Mouse (Mus musculus) MEL (cell line): Measurements from ENCODE around the gene Cpm.

Experiments
- CHD1 ChIP-seq: IDR thresholded peaks from 2 replicates; pipeline ENCODE4 v1.6.1; 2012; ENCODE audit warnings: low read depth, mild to moderate bottlenecking, inconsistent platforms, low read length, improper control_type of control experiment
- CTCF ChIP-seq, 3 experiments: IDR thresholded peaks in 2 of 3; conservative IDR thresholded peaks in 1 of 3; 2 replicates each; pipeline ENCODE4 v1.5.1; 2011 to 2012; ENCODE audit warnings: low read length in 3 of 3, low read depth in 2 of 3, mild to moderate bottlenecking in 2 of 3, improper control_type of control experiment in 1 of 3, inconsistent platforms in 1 of 3, mixed read lengths in 1 of 3, moderate library complexity in 1 of 3; ENCODE audit not compliant: control insufficient read depth in 1 of 3, insufficient read depth in 1 of 3, poor library complexity in 1 of 3, severe bottlenecking in 1 of 3
- E2F4 ChIP-seq: IDR thresholded peaks from 2 replicates; pipeline ENCODE4 v1.6.1; 2011; ENCODE audit warnings: low read depth, low read length, improper control_type of control experiment, borderline replicate concordance
- EP300 ChIP-seq, 2 experiments: IDR thresholded peaks; 2 replicates each; pipeline ENCODE4 v1.6.1; 2011; ENCODE audit warnings: improper control_type of control experiment in 2 of 2, low read length in 2 of 2, low read depth in 1 of 2, mild to moderate bottlenecking in 1 of 2
- GATA1 ChIP-seq: IDR thresholded peaks from 2 replicates; pipeline ENCODE4 v1.6.1; 2011; ENCODE audit warnings: low read depth, low read length, improper control_type of control experiment
- KAT2A ChIP-seq: conservative IDR thresholded peaks from 2 replicates; pipeline ENCODE4 v1.6.1; 2012; ENCODE audit warnings: low read depth, low read length, improper control_type of control experiment, inconsistent platforms
- MAZ ChIP-seq: IDR thresholded peaks from 2 replicates; pipeline ENCODE4 v1.6.1; 2012; ENCODE audit warnings: low read depth, mild to moderate bottlenecking, inconsistent platforms, low read length, improper control_type of control experiment
- MEF2A ChIP-seq: IDR thresholded peaks from 2 replicates; pipeline ENCODE4 v1.6.1; 2014; ENCODE audit warnings: low read depth, mild to moderate bottlenecking, inconsistent platforms, low read length, improper control_type of control experiment; ENCODE audit not compliant: poor library complexity, insufficient replicate concordance, severe bottlenecking; ENCODE audit errors: extremely low read depth
- MXI1 ChIP-seq: IDR thresholded peaks from 2 replicates; pipeline ENCODE4 v1.6.1; 2011; ENCODE audit warnings: mild to moderate bottlenecking, low read depth, low read length, improper control_type of control experiment
- POLR2AphosphoS2 ChIP-seq: IDR thresholded peaks from 2 replicates; pipeline ENCODE4 v1.6.1; 2011; ENCODE audit warnings: low read length, improper control_type of control experiment
- SIN3A ChIP-seq: IDR thresholded peaks from 2 replicates; pipeline ENCODE4 v1.6.1; 2012; ENCODE audit warnings: low read length, improper control_type of control experiment, inconsistent platforms
- USF1 ChIP-seq: IDR thresholded peaks from 2 replicates; pipeline ENCODE4 v1.6.1; 2014; ENCODE audit warnings: low read depth, mild to moderate bottlenecking, inconsistent platforms, low read length, improper control_type of control experiment, moderate library complexity
- USF2 ChIP-seq, 2 experiments: IDR thresholded peaks; 2 replicates each; pipeline ENCODE4 v1.6.1; 2011 to 2012; ENCODE audit warnings: improper control_type of control experiment in 2 of 2, low read length in 2 of 2, borderline replicate concordance in 1 of 2, inconsistent platforms in 1 of 2, low read depth in 1 of 2, mild to moderate bottlenecking in 1 of 2; ENCODE audit not compliant: insufficient read depth in 1 of 2
- ZC3H11A ChIP-seq: IDR thresholded peaks from 2 replicates; pipeline ENCODE4 v1.6.1; 2012; ENCODE audit warnings: low read depth, mild to moderate bottlenecking, inconsistent platforms, low read length, improper control_type of control experiment

GRCm38 (mm10) chr10:117629169-117629971, at the start of gene Cpm:
- no peak for TF ChIP-seq CTCF (IDR thresholded peaks at IDR 0.05 in 2 of 3, conservative IDR thresholded peaks at IDR 0.05 in 1 of 3; ENCODE audit: control insufficient read depth in 1 of 3, insufficient read depth in 1 of 3, low read depth in 2 of 3, low read length in 3 of 3, poor library complexity in 1 of 3, severe bottlenecking in 1 of 3)
- no peak for TF ChIP-seq EP300 (IDR thresholded peaks at IDR 0.05; ENCODE audit: low read depth in 1 of 2, low read length in 2 of 2)
- no peak for TF ChIP-seq MEF2A
- no peak for TF ChIP-seq MAZ
- TF ChIP-seq KAT2A, result no peak
- TF ChIP-seq CHD1, result no peak
- TF ChIP-seq E2F4, result no peak
- TF ChIP-seq SIN3A, result no peak
- TF ChIP-seq POLR2AphosphoS2, result no peak
- no peak for TF ChIP-seq USF1
- TF ChIP-seq GATA1, result no peak
- TF ChIP-seq MXI1, result no peak
- no peak for TF ChIP-seq USF2 (IDR thresholded peaks at IDR 0.05; ENCODE audit: borderline replicate concordance in 1 of 2, insufficient read depth in 1 of 2, low read depth in 1 of 2, low read length in 2 of 2)
- TF ChIP-seq ZC3H11A, result no peak
